Mouse (Mus musculus) inflammation-experienced regulatory T-cells, adult 6 months (primary cell): ENCODE measurements around the gene Ttll8. TPM values are rescaled to one million over a fixed set of nuclear protein-coding genes. Genes with fewer than 3 reads are reported as not detected.

Source experiments
- polyA plus RNA-seq, 3 experiments: library from polyadenylated mRNA; unstranded; fragments of 100-300 nt; shearing (Covaris generic); gene quantifications; one replicate each; pipeline ENCODE4 v1.2.1; 2017

Gene Ttll8
- polyA plus RNA-seq, 3 experiments from 2014 or later, result not detected

Other genes starting within 250 kb of the Ttll8 start
- 10 to 100 TPM; 15.8 to 21.7 (median 20.6) TPM for gene Brd1, start 220.2 kb downstream of the Ttll8 start, polyA plus RNA-seq
- 1 to 10 TPM; 4.1 to 7.6 (median 5.8) TPM for gene Zbed4, start 202.8 kb downstream of the Ttll8 start, polyA plus RNA-seq
- gene Alg12, start 135.1 kb downstream of the Ttll8 start, polyA plus RNA-seq, result 10 to 100 TPM; 12.8 to 22.4 (median 15.8) TPM
- gene Creld2, start 134.8 kb downstream of the Ttll8 start, polyA plus RNA-seq, result 10 to 100 TPM; 22.9 to 40.9 (median 28.4) TPM
- gene Pim3, start 92.2 kb downstream of the Ttll8 start, polyA plus RNA-seq, result 1 to 10 TPM; 3.0 to 4.1 (median 4.0) TPM
- under 1 TPM in 1 of 3 experiments, not detected in 2; 0.16 TPM for gene Mlc1, start 24.6 kb upstream of the Ttll8 start, polyA plus RNA-seq
- not detected for gene Mov10l1, start 28.5 kb upstream of the Ttll8 start, polyA plus RNA-seq
- not detected for gene Panx2, start 105.3 kb upstream of the Ttll8 start, polyA plus RNA-seq
- 10 to 100 TPM; 22.4 to 43.3 (median 23.9) TPM for gene Trabd, start 120.7 kb upstream of the Ttll8 start, polyA plus RNA-seq
- gene Selenoo, start 134.7 kb upstream of the Ttll8 start, polyA plus RNA-seq, result 10 to 100 TPM in 2 of 3 experiments, 1 to 10 TPM in 1; 5.8 to 13.1 (median 12.1) TPM
- gene Tubgcp6, start 168.7 kb upstream of the Ttll8 start, polyA plus RNA-seq, result 10 to 100 TPM; 12.2 to 17.7 (median 17.1) TPM
- 10 to 100 TPM in 2 of 3 experiments, 1 to 10 TPM in 1; 8.6 to 29.8 (median 25.6) TPM for gene Hdac10, start 174.3 kb upstream of the Ttll8 start, polyA plus RNA-seq
- 1 to 10 TPM in 2 of 3 experiments, under 1 TPM in 1; 0.50 to 3.6 (median 2.8) TPM for gene Mapk12, start 186.3 kb upstream of the Ttll8 start, polyA plus RNA-seq
- gene Mapk11, start 195.2 kb upstream of the Ttll8 start, polyA plus RNA-seq, result 10 to 100 TPM in 2 of 3 experiments, 1 to 10 TPM in 1; 8.2 to 23.6 (median 21.4) TPM
- 1 to 10 TPM; 1.0 to 3.7 (median 1.7) TPM for gene Plxnb2, start 226.4 kb upstream of the Ttll8 start, polyA plus RNA-seq
- gene Dennd6b, start 242.1 kb upstream of the Ttll8 start, polyA plus RNA-seq, result 10 to 100 TPM in 2 of 3 experiments, 1 to 10 TPM in 1; 3.4 to 16.7 (median 13.6) TPM